Mouse (Mus musculus) heart, postnatal 14 days (tissue): ENCODE results near the gene Tnk2. TPM values are rescaled to one million over a fixed set of nuclear protein-coding genes. Genes with fewer than 3 reads are reported as not detected.
A peak's percentile ranks its signal among the peaks of the same experiment; 100 is the strongest.

Source experiments
- DNase-seq, 2 experiments: peaks; one replicate each; pipeline ENCODE4 v3.0.0; 2021 to 2022
- intact Hi-C: fragments of 180-260 bp; cut with DNase I; formaldehyde crosslinking; loops from one replicate; pipeline ENCODE4 v1.15.1; 2025
- total RNA-seq, 2 experiments: library from RNA; stranded (reverse); gene quantifications; 2 replicates each; pipeline ENCODE4 v1.2.3; 2021

Gene Tnk2
- total RNA-seq, 2 experiments from 2014 or later: 24.1 to 26.7 TPM

DNA sequence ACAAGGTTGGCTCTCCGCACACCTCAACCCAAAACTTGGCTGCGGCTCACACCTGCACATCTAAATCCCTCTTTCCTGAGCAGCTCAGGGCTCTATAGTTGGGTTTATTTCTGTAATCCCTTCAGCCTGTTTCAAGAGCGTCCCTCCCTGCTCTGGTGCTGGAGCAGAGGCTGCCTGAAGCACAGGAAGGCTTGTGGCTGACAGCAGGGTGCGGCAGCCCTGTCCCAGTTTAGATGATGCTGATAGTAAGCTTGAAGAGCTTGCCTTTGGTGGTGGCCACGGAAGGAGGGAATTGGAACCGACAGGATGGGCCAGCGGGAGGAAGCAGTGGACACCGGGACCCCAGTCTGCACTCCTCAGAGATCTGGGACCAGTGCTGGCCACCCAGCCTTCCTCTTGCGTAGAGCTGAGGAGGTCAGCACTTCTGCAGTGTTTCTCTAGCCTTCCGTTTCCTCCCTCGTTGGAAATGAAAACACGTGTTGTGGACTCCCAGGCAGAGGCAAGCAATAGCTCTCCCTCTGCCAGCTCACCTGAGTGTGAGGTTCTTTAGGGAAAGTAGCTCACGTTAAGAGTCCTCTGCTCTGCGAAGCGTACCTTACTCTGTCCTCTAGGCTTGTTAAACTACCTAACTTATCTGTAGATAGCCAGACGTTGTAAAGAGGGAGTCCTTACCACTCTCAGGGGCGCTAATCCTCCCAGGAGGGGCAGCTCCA is 63.6 kb downstream of the Tnk2 start:
- intact Hi-C loops: loop anchor here (10.0 kb wide), 1 partner anchor 178 kb away; no protein-coding TSS in a partner anchor
- DNase-seq: no peak

DNA sequence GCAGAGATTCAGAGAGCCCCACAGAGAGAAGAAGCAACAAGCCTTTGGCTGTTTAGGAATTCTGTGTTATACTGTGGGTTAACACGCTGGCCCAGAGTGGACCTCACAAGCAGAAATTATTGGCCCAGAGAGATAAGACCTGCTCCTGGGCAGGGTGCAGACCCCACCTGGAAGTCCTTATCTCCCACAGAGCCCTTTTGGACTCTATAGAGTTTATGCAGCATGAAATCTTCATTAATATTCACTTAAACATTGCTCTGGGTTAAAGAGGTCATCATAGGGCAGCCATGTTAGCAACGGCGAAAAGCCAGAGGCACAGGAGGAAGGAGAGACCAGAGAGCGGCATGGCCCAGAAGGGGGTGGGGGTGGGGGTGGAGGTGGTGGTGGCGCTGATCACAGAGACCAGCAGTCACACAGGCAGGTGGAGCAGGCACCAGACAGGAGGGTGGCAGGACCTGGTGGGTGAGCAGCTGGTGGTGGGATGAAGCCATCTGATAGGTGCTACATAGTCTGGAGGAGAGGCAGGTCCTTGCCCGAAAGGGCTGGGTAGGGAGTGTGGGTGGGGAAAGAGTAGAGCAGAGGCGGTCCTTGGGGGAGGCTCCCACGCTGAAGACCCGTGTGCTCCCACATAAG is 64.3 kb downstream of the Tnk2 start:
- DNase-seq: no peak
- intact Hi-C loops: loop anchor here (10.0 kb wide), 1 partner anchor 177 kb away; no protein-coding TSS in a partner anchor

DNA sequence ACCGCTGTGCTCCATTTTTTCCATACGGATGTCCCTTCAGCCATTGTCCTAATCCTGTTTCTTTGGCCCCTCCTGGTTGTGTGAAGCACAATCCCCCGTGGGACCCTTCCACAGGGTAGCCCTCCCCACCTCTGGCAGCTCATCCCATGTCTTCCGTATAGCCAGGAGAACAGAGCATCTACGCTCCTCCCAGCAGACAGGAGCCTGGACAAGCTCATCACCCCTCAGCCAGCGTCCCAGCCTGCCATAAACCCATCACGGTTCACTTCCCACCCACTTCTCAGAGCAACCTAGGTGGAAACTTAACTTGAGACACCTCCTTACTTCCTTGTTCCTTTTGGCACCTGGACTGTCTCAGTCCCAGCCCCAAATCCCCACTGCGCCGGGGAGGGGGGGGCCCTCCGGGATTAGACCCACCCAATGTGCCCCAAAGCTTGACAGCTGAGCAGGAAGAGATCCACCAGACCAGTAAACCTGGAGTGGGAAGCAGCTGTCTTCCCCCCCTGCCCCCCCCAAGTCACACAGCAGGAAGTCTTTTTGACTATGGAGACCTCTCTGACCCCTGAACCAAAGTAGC is 64.9 kb downstream of the Tnk2 start:
- no peak for DNase-seq
- intact Hi-C loops: loop anchor here (10.0 kb wide), 1 partner anchor 176 kb away; no protein-coding TSS in a partner anchor

GRCm38 (mm10) chr16:32709116-32709515 is 65.4 kb downstream of the Tnk2 start:
- intact Hi-C loops: loop anchor here (10.0 kb wide), 1 partner anchor 176 kb away; no protein-coding TSS in a partner anchor
- no peak for DNase-seq

DNA sequence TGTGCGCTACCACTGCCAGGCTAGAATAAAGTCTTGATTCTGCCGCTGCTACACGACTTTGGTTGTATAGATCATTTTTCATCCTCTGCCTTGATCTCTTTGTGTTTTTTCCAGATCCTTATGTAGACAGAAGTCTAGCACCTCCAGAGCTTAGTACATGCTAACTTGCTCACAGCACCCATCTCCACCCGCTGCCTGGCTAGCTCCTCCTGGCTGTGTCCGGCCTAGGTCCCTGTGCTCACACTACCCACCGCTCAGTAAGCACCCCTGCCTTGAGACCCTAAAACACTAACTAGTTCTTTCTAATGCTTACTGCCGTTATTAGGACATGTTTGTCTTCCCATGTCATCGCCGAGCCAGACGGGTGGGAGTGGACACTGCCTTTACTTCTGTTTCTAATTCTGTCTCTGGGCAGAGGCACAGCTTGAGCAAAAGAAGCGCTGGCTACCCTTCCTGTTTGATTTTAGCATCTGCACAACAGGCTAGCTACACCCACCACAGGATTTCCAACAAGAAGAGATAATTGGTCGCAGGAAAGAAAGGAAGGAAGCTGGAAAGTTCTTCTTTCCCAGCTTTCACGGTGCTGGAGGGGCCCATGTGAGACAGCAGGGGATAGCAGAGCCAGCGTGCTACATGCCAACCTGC is 66.9 kb downstream of the Tnk2 start:
- DNase-seq: no peak
- intact Hi-C loops: no loop called here

DNA sequence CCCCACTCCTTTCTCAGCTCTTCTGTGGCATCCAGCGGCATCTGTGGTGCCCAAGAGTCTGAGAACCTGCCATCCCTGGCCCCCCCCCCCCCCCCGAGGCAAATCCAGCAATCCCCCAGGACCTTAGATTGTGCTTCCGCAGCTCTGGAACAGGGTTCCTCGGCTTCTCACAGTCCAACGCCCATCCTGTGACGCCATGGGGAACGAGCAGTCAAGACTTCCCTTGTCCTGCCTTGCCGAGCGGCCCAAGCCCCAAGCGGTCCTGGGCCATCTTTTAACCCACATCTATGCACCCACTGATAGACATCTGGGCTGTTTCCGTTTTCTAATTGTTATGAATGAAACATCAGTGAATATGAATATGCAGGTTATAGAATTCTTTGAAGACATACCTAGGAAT is 68.5 kb downstream of the Tnk2 start:
- intact Hi-C loops: no loop called here
- no peak for DNase-seq

- intact Hi-C loops: no loop called here
- DNase-seq: no peak
These were observed 69.9 kb downstream of the Tnk2 start for GRCm38 (mm10) chr16:32713556-32713955.

- intact Hi-C loops: no loop called here
- DNase-seq: peak in 1 of 2 experiments; percentile 43
These were observed 71.7 kb downstream of the Tnk2 start for GRCm38 (mm10) chr16:32715364-32715763.

- intact Hi-C loops: no loop called here
- DNase-seq: no peak
These were observed 79.5 kb downstream of the Tnk2 start for GRCm38 (mm10) chr16:32723163-32723562.

- intact Hi-C loops: no loop called here
- no peak for DNase-seq
These were observed 80.1 kb downstream of the Tnk2 start for GRCm38 (mm10) chr16:32723767-32724166.

DNA sequence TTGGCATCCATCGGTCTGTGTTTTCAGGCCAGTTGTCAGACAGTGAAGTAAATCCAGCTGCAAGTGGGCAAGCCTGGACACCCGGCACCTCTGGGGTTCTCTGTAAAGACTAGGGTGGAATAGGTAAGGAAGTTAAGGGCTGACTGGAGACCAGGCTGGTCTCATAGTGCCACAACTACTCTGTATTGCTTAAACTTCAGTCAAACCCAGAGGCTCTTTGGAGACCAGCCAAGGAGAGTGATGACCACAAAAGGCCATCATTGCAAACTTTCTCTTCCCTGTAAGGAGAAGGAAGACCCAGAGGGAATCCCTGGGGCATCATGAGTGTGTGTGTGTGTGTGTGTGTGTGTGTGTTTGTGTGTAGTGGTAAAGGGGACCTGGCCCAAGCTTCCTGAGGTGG is 80.6 kb downstream of the Tnk2 start:
- DNase-seq: no peak
- intact Hi-C loops: no loop called here

GRCm38 (mm10) chr16:32726501-32726900 is 82.8 kb downstream of the Tnk2 start:
- intact Hi-C loops: no loop called here
- DNase-seq: no peak

GRCm38 (mm10) chr16:32728240-32728639 is 84.6 kb downstream of the Tnk2 start:
- intact Hi-C loops: no loop called here
- DNase-seq: no peak

DNA sequence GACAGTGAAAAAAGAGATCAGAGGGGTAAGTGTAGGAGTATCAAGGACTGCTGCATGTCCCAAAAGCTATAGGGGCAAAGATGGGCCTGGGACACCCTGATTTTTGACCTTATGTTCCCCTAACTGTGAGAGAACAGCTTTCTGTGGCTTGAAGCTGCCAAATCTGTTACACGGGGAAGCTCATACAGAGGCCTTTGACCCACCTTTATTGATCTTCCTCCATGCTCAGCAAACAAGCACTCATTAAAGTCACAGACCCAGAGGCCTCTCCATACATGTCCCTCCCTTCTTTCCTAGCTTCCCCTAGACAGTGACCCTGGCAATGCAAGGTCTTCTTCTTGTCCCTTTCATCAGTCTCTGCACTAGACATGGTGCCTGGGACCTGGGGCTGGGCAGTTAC is 85.1 kb downstream of the Tnk2 start:
- intact Hi-C loops: no loop called here
- DNase-seq: no peak

Other genes starting within 250 kb of the Tnk2 start
- gene Tm4sf19, start 243.4 kb upstream of the Tnk2 start, total RNA-seq: not detected
- gene Tctex1d2, start 224.2 kb upstream of the Tnk2 start, total RNA-seq: 1 to 10 TPM; 5.7 to 6.0 TPM
- 100 to 1,000 TPM; 106 to 108 TPM for gene Pcyt1a, start 213.0 kb upstream of the Tnk2 start, total RNA-seq
- 1 to 10 TPM; 2.3 TPM for gene Slc51a, start 156.0 kb upstream of the Tnk2 start, total RNA-seq
- not detected for gene Zdhhc19, start 147.6 kb upstream of the Tnk2 start, total RNA-seq
- gene Tfrc, start 35.0 kb upstream of the Tnk2 start, total RNA-seq: 100 to 1,000 TPM; 273 to 386 TPM
- gene Muc4, start 92.0 kb downstream of the Tnk2 start, total RNA-seq: under 1 TPM; 0.07 to 0.65 TPM
- under 1 TPM; 0.15 to 0.26 TPM for gene Muc20, start 153.6 kb downstream of the Tnk2 start, total RNA-seq
- not detected for gene Smbd1, start 166.6 kb downstream of the Tnk2 start, total RNA-seq
- gene Fyttd1, start 233.6 kb downstream of the Tnk2 start, total RNA-seq: 100 to 1,000 TPM in 1 of 2 experiments, 10 to 100 TPM in 1; 99.2 to 105 TPM
- 10 to 100 TPM; 31.6 to 32.1 TPM for gene Rubcn, start 233.9 kb downstream of the Tnk2 start, total RNA-seq